Mouse (Mus musculus) left cerebral cortex, postnatal 14 days (tissue): ENCODE results near the gene Pde4a. TPM values are rescaled to one million over a fixed set of nuclear protein-coding genes. Genes with fewer than 3 reads are reported as not detected.

Source experiments
- DNase-seq, 2 experiments: peaks; one replicate each; pipeline ENCODE4 v3.0.0; 2021 to 2022; ENCODE audit warnings: low spot score in 2 of 2, mixed read lengths in 1 of 2
- intact Hi-C: fragments of 180-260 bp; cut with DNase I; formaldehyde crosslinking; loops from one replicate; pipeline ENCODE4 v1.15.1; 2025
- total RNA-seq, 2 experiments: library from RNA; stranded (reverse); gene quantifications; 2 replicates each; pipeline ENCODE4 v1.2.3; 2021

Pde4a gene
- total RNA-seq, 2 experiments from 2014 or later, result 76.2 to 79.6 TPM

GRCm38 (mm10) chr9:21232867-21233266 is 67.4 kb downstream of the Pde4a start:
- intact Hi-C loops, result loop anchor here (10.0 kb wide), 1 partner anchor 122 kb away; no protein-coding TSS in a partner anchor

GRCm38 (mm10) chr9:21233366-21233765 is 67.9 kb downstream of the Pde4a start:
- DNase-seq, result no peak
- intact Hi-C loops, result loop anchor here (10.0 kb wide), 1 partner anchor 121 kb away; no protein-coding TSS in a partner anchor

More at GRCm38 (mm10) chr9:21232867-21233266, 67.4 kb downstream of the Pde4a start:
- DNase-seq, result no peak

- intact Hi-C loops, result loop anchor here (10.0 kb wide), 1 partner anchor 121 kb away; no protein-coding TSS in a partner anchor
Measured at GRCm38 (mm10) chr9:21233805-21234204, 68.3 kb downstream of the Pde4a start.

GRCm38 (mm10) chr9:21235341-21235740 is 69.8 kb downstream of the Pde4a start:
- intact Hi-C loops, result loop anchor here (10.0 kb wide), 1 partner anchor 119 kb away; no protein-coding TSS in a partner anchor
- no peak for DNase-seq

More at GRCm38 (mm10) chr9:21233805-21234204, 68.3 kb downstream of the Pde4a start:
- DNase-seq, result no peak

GRCm38 (mm10) chr9:21236991-21237367 is 71.5 kb downstream of the Pde4a start:
- intact Hi-C loops, result loop anchor here (10.0 kb wide), 1 partner anchor 118 kb away; no protein-coding TSS in a partner anchor

GRCm38 (mm10) chr9:21237368-21238003 is 72.0 kb downstream of the Pde4a start:
- intact Hi-C loops, result loop anchor here (10.0 kb wide), 1 partner anchor 117 kb away; no protein-coding TSS in a partner anchor
- DNase-seq, result no peak

More at GRCm38 (mm10) chr9:21236991-21237367, 71.5 kb downstream of the Pde4a start:
- DNase-seq, result no peak

GRCm38 (mm10) chr9:21238004-21238732 is 72.7 kb downstream of the Pde4a start:
- intact Hi-C loops, result loop anchor here (10.0 kb wide), 1 partner anchor 117 kb away; no protein-coding TSS in a partner anchor
- DNase-seq, result no peak

GRCm38 (mm10) chr9:21238733-21239464 is 73.4 kb downstream of the Pde4a start, which contains the start of gene Keap1:
Gene Keap1 (minus strand): TSS chr9:21239361.
- intact Hi-C loops, result loop anchor here (10.0 kb wide), 1 partner anchor 116 kb away; no protein-coding TSS in a partner anchor
- DNase-seq, result peak; percentile 54 to 69

GRCm38 (mm10) chr9:21239465-21239848 is 73.9 kb downstream of the Pde4a start:
- no peak for DNase-seq
- intact Hi-C loops, result loop anchor here (10.0 kb wide), 1 partner anchor 115 kb away; no protein-coding TSS in a partner anchor

- intact Hi-C loops, result no loop called here
- DNase-seq, result peak; percentile 86 to 91
Measured at GRCm38 (mm10) chr9:21241343-21241742, 75.8 kb downstream of the Pde4a start.

GRCm38 (mm10) chr9:21243826-21244427 is 78.4 kb downstream of the Pde4a start:
- no peak for DNase-seq
- intact Hi-C loops, result no loop called here

- DNase-seq, result no peak
- intact Hi-C loops, result no loop called here
Measured at GRCm38 (mm10) chr9:21244428-21245112, 79.1 kb downstream of the Pde4a start.

GRCm38 (mm10) chr9:21245113-21245487 is 79.6 kb downstream of the Pde4a start:
- intact Hi-C loops, result no loop called here
- DNase-seq, result no peak

GRCm38 (mm10) chr9:21246342-21246741 is 80.8 kb downstream of the Pde4a start:
- intact Hi-C loops, result no loop called here
- no peak for DNase-seq

GRCm38 (mm10) chr9:21248326-21248725 is 82.8 kb downstream of the Pde4a start, which contains the start of gene S1pr5:
Gene S1pr5 (minus strand): TSS chr9:21248443.
- no peak for DNase-seq

GRCm38 (mm10) chr9:21249629-21250508 is 84.4 kb downstream of the Pde4a start:
- DNase-seq, result no peak
- intact Hi-C loops, result no loop called here

More at GRCm38 (mm10) chr9:21248326-21248725, 82.8 kb downstream of the Pde4a start, which contains the start of gene S1pr5:
- intact Hi-C loops, result no loop called here

- DNase-seq, result no peak
- intact Hi-C loops, result no loop called here
Measured at GRCm38 (mm10) chr9:21250509-21250908, 85.0 kb downstream of the Pde4a start.
